Mouse (Mus musculus): Measurements from ENCODE around the gene Kcng1.

- TF ChIP-seq POLR2A (IDR thresholded peaks at IDR 0.05; ENCODE audit: low read depth, low read length) (no peak), CTCF (IDR thresholded peaks at IDR 0.05; ENCODE audit: borderline replicate concordance, insufficient read depth, low read length) (peak; percentile 28; the same call in 1 of the 2 replicates)
Measured at GRCm38 (mm10) chr2:168252639-168253292, 28.8 kb downstream of the Kcng1 start.

Data from embryonic fibroblast, embryonic 13.5 days (primary cell).